Mouse (Mus musculus) testis, postnatal 10 days (tissue): ENCODE data around the gene Synm.

ENCODE experiments used
- DNase-seq: peaks from one replicate; pipeline ENCODE4 v3.0.0; 2021; ENCODE audit warnings: low spot score

Gene Synm

GRCm38 (mm10) chr7:67759629-67759995 lies at the start of gene Synm:
Gene Synm, minus strand, starts transcription at chr7:67759742.
- peak; percentile 98 for DNase-seq

DNA sequence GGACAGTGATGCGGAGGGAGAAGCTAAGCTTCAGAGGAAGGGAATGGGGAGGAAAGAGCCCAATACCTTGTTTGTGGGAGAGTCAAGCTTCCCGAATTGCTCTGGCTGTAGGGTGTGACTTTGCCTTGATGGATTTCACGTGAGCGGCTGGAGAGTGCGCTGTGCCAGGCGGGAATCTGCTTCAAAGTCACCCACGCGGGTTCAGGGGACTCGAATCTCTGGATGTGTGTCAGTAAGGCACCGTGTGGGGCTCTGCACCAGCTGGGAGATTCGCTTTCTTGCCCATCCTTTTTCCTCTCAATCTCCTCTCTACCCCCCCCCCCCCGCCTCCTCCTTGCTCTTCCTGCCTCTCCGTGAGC lies 44.3 kb upstream of the Synm start:
- no peak for DNase-seq

DNA sequence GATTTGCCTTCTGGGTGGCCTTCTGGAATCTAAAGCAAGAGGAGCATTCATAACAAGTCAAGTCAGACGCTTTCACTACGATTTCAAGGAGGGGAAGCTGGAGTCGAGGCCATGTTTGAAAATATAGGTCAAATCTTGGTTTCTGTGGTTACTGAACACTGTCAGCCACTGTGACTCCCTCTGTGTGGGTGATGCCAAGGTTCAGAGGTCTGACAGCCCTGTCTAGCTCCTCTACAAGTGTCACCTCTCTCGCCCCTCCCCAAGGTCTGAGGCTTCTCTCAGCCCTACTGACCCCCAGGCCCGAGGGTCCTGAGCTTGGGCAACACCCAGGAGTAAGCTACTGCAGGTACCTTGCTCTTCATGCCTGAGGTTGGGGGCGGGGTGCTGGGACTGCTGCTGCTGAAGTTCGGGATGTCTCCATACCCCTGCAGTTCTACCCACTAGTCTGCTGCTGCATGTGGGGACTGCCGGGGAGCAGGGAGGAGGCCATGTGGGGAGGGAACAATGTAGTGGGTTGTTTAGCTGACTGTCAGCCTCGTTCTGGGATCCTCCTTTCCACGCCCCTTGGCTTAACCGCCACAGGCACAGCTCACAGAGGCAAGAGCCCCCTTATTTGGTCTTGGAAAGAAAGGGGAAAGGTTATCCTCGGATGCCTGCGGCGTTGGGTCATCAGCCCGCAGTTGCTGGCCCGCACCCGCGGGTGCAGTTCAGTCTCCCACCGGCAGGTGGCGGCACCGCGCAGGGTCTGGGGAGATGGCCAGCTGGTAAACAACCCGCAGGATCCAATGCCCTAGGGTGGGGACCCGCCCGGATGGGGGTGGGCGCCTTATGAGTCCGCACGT lies 43.7 kb upstream of the Synm start:
- DNase-seq, result peak; percentile 97

- no peak for DNase-seq
Observed at GRCm38 (mm10) chr7:67801022-67801421, 41.5 kb upstream of the Synm start.

- DNase-seq, result no peak
Observed at GRCm38 (mm10) chr7:67800547-67800946, 41.0 kb upstream of the Synm start.

- DNase-seq, result no peak
Observed at GRCm38 (mm10) chr7:67798476-67798875, 38.9 kb upstream of the Synm start.

- DNase-seq, result no peak
Observed at GRCm38 (mm10) chr7:67797065-67797464, 37.5 kb upstream of the Synm start.

DNA sequence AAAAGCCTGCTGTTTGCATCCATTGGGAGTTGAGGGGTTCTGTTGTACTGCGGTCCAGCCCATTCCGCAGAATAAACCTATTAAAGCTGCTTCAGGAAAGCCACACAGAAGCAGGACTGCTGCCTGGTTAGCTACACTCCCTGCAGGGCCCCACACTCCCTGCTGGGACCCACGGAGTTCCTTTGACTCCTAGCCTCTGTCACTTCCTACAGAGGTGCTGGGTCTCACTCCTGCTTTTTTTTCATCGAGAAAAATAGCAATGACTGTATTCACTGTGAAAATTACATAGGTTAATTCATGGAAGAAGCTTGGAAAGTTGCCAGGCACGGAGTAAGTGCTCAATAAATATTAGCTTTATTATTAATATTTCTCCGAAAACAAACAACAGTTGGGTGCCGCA lies 33.9 kb upstream of the Synm start:
- DNase-seq, result no peak

GRCm38 (mm10) chr7:67791256-67791655 lies 31.7 kb upstream of the Synm start:
- no peak for DNase-seq

DNA sequence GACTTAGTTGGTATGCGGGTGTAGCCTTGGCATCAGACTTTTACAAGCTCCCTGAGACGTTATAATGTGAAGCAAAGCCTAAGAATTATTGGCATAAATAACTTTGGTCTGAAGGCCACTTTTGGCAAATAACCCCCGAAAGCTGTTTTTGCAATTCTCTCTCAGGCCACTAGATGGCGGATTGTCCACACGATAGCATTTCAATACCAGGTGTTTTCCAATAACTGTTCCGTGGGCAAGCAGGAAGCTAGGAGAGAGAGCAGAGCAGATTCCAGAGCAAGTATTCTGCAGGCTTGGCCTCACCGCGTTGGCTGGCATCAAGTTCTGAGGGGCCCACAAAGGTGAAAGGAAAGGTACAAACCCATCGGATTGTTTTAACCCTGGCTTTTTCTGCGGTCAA lies 29.2 kb upstream of the Synm start:
- peak; percentile 76 for DNase-seq

- DNase-seq, result no peak
Observed at GRCm38 (mm10) chr7:67787861-67788260, 28.3 kb upstream of the Synm start.

DNA sequence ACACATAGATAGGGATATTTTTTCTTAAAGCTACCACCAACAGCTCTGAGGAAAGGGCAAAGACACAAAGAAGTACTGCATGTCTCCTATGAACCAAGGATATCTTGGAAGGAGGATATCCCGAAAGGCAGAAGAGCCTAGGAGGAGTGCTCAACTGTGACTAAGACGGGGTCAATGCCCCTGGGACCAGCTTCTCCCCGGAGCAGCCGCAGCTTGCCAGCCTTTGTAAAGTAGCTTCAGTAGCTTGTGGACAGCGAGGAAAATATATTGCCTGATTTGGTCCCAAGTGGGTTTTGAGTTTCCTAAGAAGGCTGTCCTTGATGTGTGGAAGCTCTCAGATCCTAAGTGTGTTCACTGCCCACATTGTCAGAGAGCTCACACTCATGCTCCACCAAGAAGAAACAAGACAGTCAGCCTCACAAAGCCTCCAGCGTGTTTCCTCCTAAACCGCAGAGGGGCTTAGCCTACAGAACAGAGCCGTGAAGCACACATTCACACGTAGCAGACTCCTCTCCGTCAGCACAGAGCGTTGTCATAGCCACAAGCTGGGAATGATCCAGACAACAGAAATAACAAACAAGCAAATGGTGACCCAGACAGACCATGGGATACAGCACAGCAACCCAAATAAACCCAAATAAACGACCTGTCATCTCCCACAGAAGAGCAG lies 17.2 kb upstream of the Synm start:
- DNase-seq, result no peak

DNA sequence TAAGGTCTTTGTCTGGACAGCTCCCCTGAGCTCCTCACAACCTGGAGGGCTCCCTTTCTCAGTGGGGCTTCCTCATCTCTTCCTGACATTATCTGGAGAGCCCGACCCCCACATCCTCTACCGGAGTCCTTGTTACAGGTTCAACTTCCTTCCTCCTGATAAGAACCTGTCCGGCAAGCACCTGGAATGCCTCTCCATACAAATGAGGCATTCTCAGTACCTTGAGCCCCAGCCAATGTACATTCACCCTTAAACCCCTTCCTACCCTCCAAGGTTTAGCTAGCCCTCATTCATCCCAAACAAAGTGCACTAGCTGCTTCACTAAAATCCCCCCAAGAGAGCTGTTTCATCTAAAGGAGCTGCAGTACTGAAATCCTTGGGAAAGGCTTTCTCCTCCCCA lies 16.1 kb upstream of the Synm start:
- DNase-seq, result no peak

GRCm38 (mm10) chr7:67772231-67772630 lies 12.7 kb upstream of the Synm start:
- DNase-seq, result no peak

DNA sequence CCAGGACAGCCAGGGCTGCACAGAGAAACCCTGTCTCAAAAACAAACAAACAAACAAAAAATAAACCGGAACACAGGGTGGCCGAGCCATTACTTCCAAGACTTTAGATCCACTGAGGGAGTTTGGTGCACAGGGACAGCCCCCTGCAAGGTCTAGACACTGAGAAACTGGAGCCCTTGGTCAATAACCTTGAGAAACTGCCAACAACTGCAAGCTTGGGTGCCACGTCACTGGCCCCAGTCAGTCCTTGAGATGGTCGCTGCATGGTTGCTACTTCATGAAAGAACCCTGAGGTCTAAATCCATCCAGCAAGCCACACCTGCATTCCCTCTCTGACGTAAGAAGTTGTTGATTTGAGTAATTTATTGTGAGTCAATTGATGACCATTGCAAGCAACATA lies 9.9 kb upstream of the Synm start:
- DNase-seq, result no peak

GRCm38 (mm10) chr7:67768125-67768524 lies 8.6 kb upstream of the Synm start:
- DNase-seq, result peak; percentile 64

DNA sequence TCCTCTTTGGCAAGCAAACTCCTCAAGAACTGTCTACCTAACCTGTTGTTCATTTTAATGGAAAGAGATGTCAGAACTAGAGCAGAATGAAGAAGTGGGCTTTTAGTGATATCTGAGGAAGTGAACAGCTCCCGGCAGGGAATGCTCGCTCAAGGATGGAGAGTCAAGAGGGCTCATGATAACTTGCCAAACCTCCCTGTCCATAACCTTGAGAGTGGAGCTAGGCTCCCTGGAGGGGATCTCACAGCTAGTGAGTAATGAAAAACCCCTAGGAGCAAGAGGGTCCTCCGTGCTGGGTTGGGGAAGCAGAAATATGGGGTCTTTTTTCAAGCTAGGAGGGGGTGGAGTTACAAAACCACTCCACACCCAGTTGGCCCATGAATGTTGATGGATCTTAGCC lies 4.1 kb upstream of the Synm start:
- no peak for DNase-seq

DNA sequence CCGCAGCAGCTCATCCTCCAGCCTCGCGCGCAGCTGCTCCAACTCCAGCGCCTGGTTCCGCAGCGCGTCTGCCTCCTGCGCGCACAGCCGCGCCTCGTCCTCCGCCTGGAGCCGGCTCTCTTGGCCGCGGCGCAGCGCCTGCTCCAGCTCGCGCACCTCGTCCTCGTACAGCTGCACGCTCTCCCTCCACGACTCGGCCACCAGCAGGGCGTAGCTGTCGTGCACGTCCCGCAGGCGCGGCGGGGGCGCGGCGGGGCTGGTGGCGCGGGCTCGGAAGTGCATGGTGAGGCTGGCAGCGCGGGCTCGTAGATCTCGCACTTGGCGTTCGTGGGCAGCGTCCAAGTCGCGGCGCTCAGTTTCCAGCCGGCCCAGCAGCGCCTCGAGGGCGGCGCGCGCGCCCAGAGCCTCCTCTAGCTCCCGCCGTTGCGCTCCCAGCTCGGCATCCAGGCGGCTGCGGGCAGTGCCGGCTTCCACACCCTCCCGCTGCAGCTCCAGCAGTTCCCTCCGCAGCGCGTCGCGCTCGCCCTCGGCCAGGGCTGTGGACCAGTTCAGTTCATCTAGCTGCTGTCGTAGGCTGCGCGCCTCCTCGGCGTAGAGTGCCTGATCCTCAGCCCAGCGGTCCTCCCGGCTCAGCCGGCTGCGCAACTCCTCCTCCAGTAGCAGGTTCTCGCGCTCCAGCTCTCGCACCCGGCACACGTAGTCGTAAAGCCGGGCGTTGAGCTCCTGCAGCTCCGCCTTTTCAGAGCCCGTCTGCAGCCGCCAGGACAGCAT lies 499 bp downstream of the Synm start:
- DNase-seq, result peak; percentile 74

DNA sequence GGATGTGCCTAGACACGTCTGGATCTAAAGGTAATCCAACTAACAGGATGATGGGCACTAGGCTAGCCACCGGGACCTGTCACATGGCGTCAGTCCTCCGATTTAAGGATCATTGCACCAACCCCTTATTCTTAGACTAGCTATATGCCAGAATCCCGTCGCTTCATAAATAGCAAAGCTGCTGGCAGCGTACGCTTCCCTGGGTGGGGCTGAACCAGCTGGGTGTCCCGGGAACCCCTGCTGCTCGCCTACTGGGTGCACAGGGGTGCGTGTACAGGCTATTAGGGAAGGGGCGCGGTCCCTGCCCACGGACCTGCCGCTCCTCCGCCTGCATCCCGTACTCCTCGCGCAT lies 1.1 kb downstream of the Synm start:
- no peak for DNase-seq

- DNase-seq, result no peak
Observed at GRCm38 (mm10) chr7:67756636-67757035, 2.9 kb downstream of the Synm start.

DNA sequence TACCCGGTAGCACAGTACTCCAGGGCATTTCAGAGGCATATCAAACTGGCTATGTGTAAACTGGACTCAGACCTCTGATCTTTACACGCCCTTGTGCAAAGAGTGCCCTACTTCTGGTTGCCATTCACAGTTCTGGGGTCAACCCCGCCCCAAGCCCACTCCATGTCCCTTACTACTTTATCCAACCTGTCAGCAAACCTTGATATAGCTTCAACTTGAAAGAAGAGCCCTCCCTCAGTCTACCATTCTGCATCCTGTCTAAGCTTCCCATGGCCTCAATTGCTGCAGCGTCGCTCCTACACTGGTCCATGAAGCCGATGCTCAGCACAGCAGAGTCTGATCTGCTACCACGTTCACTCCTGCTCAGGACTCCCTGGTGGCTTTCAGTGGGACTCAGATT lies 4.2 kb downstream of the Synm start:
- no peak for DNase-seq

DNA sequence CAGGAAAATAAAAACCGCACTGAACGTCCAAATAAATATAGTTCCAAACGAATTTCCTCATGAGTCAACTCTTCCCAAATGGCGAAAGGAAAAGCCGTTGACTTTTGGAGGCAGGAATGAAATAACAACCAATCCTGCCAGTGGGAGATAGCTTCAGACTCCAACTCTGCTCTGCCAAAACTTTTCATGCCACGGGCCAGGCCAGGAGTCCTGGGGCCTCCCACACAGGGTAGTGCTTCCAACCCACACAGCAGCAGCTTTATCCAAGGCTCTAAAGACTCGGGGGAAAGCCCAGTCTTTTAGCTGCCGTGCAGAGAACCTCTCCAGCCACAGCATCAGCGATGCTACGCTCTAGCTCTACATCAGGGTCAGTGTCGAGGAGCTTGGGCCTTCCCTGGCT lies 4.9 kb downstream of the Synm start:
- peak; percentile 59 for DNase-seq
